Mouse (Mus musculus) megakaryocyte-erythroid progenitor cell, adult 5 weeks (primary cell): ENCODE measurements around the gene Col8a1. TPM values are rescaled to one million over a fixed set of nuclear protein-coding genes. Genes with fewer than 3 reads are reported as not detected.

ENCODE experiments used
- polyA plus RNA-seq: library from polyadenylated mRNA; stranded (reverse); fragments of >175 nt; gene quantifications from 2 replicates; pipeline ENCODE4 v1.2.3, GENCODE M21; 2012

Gene Col8a1
- 0.02 TPM in 1 of 2 replicates, not detected in the other for polyA plus RNA-seq

GRCm38 (mm10) chr16:57754526-57755125 is at the start of gene Col8a1:
Col8a1 (minus strand) TSS chr16:57754737.

GRCm38 (mm10) chr16:57606444-57607227 is 147.9 kb downstream of the Col8a1 start, which contains the start of gene Cmss1:
Cmss1 (minus strand) TSS chr16:57606864.

Other genes with a start within 250 kb of the Col8a1 start
- 62.5 and 71.4 TPM in 2 replicates for gene Cmss1, start 147.9 kb downstream of the Col8a1 start, polyA plus RNA-seq